Mouse (Mus musculus) embryonic fibroblast, embryonic 13.5 days (primary cell): ENCODE results near the gene Tsr1. TPM values are rescaled to one million over a fixed set of nuclear protein-coding genes. Genes with fewer than 3 reads are reported as not detected.

Source experiments
- H3K27ac ChIP-seq: 2 replicates; pipeline ENCODE4 v1.5.1; 2012; ENCODE audit warnings: low read length, control low read depth, inconsistent platforms; ENCODE audit not compliant: insufficient read depth
- H3K4me1 ChIP-seq: 2 replicates; pipeline ENCODE4 v1.6.1; 2011; ENCODE audit warnings: low read length; ENCODE audit not compliant: control insufficient read depth, insufficient read depth
- H3K4me3 ChIP-seq: 2 replicates; pipeline ENCODE4 v1.5.1; 2011; ENCODE audit warnings: mild to moderate bottlenecking, control low read depth, low read length; ENCODE audit not compliant: insufficient read depth
- CTCF ChIP-seq: IDR thresholded peaks from 2 replicates; pipeline ENCODE4 v1.5.1; 2011; ENCODE audit warnings: mild to moderate bottlenecking, control low read depth, low read length, moderate library complexity, borderline replicate concordance; ENCODE audit not compliant: insufficient read depth
- POLR2A ChIP-seq: IDR thresholded peaks from 2 replicates; pipeline ENCODE4 v1.6.1; 2011; ENCODE audit warnings: low read depth, mild to moderate bottlenecking, control low read depth, low read length, moderate library complexity
- polyA plus RNA-seq: library from polyadenylated mRNA; stranded (reverse); fragments of >200 nt; gene quantifications from 2 replicates; pipeline ENCODE4 v1.2.4, GENCODE M21; 2011; ENCODE audit warnings: low read depth; ENCODE audit not compliant: missing spikeins, insufficient read length

Gene Tsr1
- 64.3 and 65.8 TPM in 2 replicates for polyA plus RNA-seq

DNA sequence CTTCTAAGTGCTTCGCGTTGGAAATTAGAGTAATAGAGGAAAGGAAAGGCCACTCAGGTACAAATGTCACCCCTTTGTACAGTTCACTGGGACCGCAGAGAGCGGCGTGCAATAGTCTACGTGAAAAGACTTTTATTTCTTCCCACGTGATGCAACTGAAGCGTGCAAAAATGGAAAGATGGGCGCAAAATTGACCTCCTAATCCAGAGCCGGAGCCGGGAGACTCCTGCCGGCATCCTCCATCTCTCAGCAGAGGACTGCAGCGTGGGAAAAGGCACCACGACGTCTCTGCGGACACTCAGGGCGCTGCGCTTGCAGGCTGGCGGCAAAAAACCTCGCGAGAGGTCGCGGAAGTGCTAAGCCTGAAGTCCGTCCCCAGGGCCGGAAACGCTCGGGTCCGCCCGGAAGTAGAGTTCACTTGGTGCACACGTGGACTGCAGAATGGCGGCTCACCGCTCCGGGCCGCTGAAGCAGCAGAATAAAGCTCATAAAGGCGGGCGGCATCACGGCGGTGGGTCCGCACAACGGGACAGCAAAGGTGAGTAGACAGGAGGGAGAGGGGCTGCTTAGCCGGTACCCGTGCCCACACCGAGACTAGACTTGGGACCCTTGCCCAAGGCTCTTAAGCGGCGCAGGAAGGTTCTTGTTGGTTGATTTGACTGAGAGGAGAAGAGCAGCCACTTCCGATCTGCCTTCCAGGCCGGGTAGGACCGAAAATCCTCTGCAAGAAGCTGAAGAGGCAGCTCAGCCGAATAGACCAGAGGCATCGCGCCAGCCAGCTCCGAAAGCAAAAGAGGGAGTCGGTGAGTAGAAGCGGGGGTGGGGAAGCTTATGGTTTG lies at the start of gene Tsr1:
Tsr1 (plus strand) TSS at position 394 of the 839 bp plus-strand sequence.
- peak; percentile 73 for TF ChIP-seq POLR2A
- no peak for TF ChIP-seq CTCF
- Histone ChIP-seq H3K27ac (peak within 1 kb of the TSS; percentile 58), H3K4me1 (no peaks in the 10 kb centered on the region; the same call in 1 of the 2 replicates), H3K4me3 (peak within 1 kb of the TSS; percentile 94)

DNA sequence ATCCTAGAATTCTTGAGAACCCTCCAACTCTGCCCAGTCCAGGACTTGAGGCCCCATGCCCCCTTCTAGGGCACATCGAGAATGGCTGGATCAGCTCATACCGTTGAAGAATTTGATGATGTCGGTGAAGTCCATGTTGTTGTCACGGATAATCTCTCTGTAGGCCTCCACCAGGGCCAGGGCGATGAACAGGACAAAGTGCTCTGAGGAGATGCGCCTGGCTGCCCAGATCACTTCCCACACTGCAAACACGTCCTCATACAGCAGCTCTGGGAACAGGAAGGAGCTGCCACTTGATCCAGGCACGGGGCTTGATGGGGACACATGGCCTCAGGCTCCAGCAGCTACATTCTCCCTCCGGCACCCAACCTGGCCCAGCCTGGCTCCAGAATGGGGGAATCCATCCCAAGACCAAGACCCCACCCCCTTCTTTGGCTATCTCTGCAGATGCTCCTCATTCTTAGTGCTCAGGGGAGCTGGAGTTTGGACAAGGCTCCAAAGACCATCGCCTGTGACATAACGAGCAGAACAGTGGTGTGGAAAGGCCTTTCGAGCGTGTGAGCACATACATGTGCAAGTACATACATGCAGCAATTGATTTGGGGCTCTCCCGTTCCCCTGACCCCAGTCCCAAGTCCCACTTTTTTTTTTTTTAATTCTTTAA lies 46.7 kb upstream of the Tsr1 start:
- no peak for TF ChIP-seq POLR2A
- H3K4me1 ChIP-seq = no peaks in the 10 kb centered on the region
- no peak overlapping the region for H3K4me3 ChIP-seq
- H3K27ac ChIP-seq = no peak overlapping the region

DNA sequence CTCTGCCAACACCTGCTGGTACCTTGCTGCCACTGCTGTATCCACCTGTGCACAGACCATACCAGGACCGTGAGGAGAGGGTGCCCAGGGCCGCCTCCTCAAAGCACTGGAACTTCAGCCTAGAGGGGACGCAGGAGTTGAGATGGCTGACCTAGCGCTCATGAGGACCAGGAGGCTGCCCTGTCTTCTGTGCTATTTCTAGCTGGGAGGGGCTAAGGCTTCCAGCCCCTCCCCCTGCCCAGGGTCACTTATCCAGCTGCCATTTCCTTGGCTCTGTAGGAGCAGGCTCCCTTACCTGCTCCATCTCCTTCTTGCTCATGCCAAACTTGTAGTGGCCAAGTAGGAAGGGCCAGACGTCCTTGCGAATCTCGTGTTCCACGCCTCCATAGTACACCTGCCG lies 40.1 kb upstream of the Tsr1 start:
- H3K4me1 ChIP-seq = peaks cover 4% of the 10 kb centered on the region; the same call in 1 of the 2 replicates
- H3K27ac ChIP-seq = no peak overlapping the region
- no peak overlapping the region for H3K4me3 ChIP-seq
- TF ChIP-seq POLR2A (no peak), CTCF (no peak)

- Histone ChIP-seq H3K27ac (no peak overlapping the region), H3K4me1 (peaks cover 4% of the 10 kb centered on the region; the same call in 1 of the 2 replicates), H3K4me3 (no peak overlapping the region)
- TF ChIP-seq POLR2A = no peak
- no peak for TF ChIP-seq CTCF
Observed at GRCm38 (mm10) chr11:74862129-74862528, 35.7 kb upstream of the Tsr1 start.

- Histone ChIP-seq H3K4me3 (no peak overlapping the region), H3K4me1 (peaks cover 4% of the 10 kb centered on the region; the same call in 1 of the 2 replicates), H3K27ac (no peak overlapping the region)
- TF ChIP-seq POLR2A = no peak
- peak; percentile 55; the same call in 1 of the 2 replicates for TF ChIP-seq CTCF
Observed at GRCm38 (mm10) chr11:74863471-74863870, 34.4 kb upstream of the Tsr1 start.

DNA sequence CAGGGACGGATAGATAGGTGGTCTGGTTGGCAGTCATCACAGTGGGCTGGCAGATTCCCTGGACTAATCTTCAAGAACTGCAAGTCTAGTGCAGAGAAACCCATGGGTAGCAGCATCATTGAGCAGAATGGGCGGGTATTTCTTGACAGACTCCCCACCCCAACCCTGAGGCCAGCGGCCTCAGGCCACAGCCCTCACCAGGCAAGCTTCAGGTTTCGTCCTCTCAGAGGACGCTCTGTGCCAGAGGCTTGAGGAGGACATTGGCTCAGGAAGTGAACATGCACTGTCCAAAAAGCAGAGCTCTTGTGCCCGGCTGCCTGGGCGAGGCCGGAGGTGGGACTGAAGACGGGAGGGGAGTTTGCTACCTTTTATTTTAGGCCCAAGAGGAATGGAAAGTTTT lies 33.5 kb upstream of the Tsr1 start:
- TF ChIP-seq POLR2A (no peak), CTCF (no peak)
- Histone ChIP-seq H3K4me3 (no peak overlapping the region), H3K4me1 (peaks cover 4% of the 10 kb centered on the region; the same call in 1 of the 2 replicates)

GRCm38 (mm10) chr11:74865252-74865651 lies 32.6 kb upstream of the Tsr1 start:
- TF ChIP-seq CTCF (no peak), POLR2A (no peak)
- Histone ChIP-seq H3K27ac (no peak overlapping the region), H3K4me3 (no peak overlapping the region), H3K4me1 (peaks cover 4% of the 10 kb centered on the region; the same call in 1 of the 2 replicates)

More for the DNA sequence above, 33.5 kb upstream of the Tsr1 start:
- H3K27ac ChIP-seq = no peak overlapping the region

DNA sequence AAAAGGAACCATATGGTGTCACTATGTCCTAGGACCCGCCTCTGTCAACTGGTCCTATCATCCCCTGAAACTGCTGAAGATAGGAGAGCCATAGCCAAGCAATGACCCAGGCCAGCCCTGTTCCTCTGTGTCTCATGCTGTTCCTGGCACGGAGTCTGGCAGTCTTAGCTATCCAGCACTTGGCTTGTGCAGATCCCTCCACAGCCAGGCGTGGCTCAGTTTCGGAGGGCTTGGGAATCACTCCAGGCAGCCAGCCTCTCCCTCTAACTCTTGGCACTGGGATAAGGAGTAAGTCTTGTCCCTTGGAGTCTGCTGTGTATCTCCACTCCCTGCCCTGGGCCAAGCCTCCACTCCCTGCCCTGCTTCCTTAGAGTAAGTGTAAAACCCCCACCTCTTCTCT lies 31.2 kb upstream of the Tsr1 start:
- H3K4me1 ChIP-seq = peaks cover 8% of the 10 kb centered on the region
- H3K27ac ChIP-seq = no peak overlapping the region
- H3K4me3 ChIP-seq = no peak overlapping the region
- no peak for TF ChIP-seq CTCF
- TF ChIP-seq POLR2A = no peak

DNA sequence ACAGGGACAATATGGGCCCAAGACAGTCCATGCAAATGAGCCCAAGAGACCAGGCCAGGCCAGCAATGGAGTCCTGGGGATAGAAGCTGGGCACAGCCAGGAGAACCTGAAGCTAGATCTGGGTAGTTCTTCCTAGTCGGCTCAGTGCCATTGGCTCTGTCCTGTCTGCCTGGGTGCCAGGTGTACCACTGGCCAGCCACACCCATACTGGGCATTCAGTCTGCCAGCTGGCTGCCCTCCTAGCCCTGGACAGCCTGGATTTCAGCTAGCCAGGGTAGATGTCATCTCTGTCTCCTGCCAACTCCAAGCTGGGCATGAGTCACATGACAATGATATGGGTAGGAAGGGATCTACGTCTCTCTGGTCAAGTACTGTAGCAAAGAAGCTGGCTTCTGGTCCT lies 30.7 kb upstream of the Tsr1 start:
- Histone ChIP-seq H3K4me1 (peaks cover 6% of the 10 kb centered on the region), H3K27ac (no peak overlapping the region), H3K4me3 (no peak overlapping the region)
- no peak for TF ChIP-seq POLR2A
- TF ChIP-seq CTCF = no peak
